Mouse (Mus musculus) gastrocnemius, postnatal 14 days (tissue): ENCODE measurements around the gene Galntl6. TPM values are rescaled to one million over a fixed set of nuclear protein-coding genes. Genes with fewer than 3 reads are reported as not detected.
"Not testable (repeated sequence)": the region's sequence is repeated elsewhere in the genome, so short reads cannot be mapped to it uniquely, and the experiment has no call there.

Experiments
- DNase-seq: peaks from one replicate; pipeline ENCODE4 v3.0.0; 2021; ENCODE audit warnings: mixed read lengths
- intact Hi-C: fragments of 180-260 bp; cut with DNase I; formaldehyde crosslinking; loops from one replicate; pipeline ENCODE4 v1.15.1; 2025; ENCODE audit warnings: low total_unique reads
- total RNA-seq, 2 experiments: library from RNA; stranded (reverse); gene quantifications; 2 replicates each; pipeline ENCODE4 v1.2.3; 2021

Gene Galntl6
- total RNA-seq, 2 experiments from 2014 or later: 0.11 TPM; not detected in 1

DNA sequence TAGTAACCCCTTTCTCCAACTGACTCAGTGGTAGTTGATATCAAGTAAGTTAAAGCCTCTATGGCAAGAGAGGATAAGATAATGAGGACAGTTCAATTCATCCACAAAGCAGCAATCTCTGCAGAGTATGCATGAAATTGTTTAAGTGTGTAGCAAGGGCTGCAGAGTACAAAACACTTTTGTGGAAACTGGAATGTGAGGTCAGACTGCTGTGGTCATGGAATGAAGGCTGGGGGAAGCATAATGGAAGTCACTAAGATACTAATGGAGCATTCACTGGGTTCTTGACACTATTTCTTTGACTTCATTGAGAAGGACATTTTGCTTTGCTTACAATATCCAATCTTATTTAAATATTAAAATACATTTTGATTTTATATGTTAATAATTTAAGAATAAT is 252.4 kb downstream of the Galntl6 start:
- intact Hi-C loops: no loop called here
- DNase-seq: no peak

DNA sequence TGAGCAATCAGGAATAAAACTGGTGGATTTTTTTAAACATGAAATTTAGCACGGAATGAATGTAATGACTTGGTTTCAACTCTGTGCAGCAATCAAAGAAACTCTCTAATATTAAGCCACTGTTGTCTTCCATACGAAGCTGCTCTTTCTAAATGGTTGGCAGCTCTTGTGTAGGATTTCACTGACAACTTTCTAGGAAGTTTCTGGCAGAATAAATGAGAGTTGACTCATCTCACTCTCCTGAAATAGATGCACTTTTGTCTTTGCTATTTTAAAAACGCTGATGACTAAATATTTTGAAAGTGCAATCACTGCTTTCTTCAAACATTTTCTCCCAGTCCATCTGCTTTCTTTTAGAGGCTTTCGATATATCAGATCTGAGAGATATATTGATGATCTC is 256.8 kb downstream of the Galntl6 start:
- intact Hi-C loops: no loop called here
- DNase-seq: no peak

DNA sequence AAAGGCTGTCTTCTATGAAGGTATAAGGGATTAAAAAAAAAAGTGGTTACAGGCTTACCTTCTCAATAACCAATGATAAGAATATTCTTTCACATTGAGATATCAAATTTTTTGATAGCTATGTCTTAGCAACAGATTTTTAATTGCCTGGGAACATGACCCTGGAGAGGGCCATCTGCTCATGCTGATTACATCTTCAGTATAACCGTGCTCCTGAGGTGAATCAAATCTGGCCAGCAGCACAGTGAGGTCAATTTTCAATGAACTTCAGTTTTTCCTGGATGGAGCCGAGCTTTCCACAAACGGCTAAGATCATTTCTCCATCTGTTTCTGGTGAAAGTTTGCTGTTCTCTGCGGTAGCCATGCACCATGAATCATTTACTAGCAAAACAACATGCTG is 306.0 kb downstream of the Galntl6 start:
- no peak for DNase-seq
- intact Hi-C loops: no loop called here

DNA sequence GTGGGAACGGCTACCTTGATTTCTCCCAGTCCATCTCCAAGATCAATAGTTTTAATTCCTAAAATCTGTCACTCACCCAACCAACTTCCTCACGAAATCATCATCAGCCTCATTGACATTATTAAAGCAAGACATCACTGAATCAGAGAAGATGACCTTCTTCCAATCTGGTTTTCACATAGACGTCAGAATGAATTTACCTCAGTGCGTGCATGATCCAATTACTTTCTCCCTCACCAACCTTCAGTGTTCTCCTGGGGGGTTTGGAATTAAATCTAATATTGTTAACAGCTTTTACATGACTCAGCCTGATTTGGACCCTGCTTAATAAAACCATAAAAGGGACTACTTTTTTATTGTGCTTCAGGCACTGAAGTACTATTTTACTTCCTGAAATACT is 307.7 kb downstream of the Galntl6 start:
- intact Hi-C loops: no loop called here
- no peak for DNase-seq

DNA sequence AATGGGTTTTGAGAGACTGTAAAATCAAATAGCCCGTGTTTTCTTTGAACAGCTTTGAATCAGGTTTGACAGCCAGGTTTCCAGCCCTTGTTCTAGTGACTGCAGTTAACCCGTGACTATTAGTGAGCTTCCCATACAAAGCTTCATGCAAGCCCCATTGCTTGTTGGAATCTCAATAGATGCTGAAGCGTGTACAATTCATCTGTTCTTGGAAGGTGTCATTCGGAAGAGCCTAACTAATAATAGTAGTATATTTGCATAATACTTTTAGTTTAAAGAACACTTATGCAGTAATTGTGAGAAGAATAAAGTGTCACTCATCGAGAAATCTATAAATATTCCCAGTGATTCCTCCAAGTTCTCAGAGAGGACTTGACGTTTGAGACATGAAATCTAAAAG is 314.6 kb downstream of the Galntl6 start:
- DNase-seq: no peak
- intact Hi-C loops: no loop called here

DNA sequence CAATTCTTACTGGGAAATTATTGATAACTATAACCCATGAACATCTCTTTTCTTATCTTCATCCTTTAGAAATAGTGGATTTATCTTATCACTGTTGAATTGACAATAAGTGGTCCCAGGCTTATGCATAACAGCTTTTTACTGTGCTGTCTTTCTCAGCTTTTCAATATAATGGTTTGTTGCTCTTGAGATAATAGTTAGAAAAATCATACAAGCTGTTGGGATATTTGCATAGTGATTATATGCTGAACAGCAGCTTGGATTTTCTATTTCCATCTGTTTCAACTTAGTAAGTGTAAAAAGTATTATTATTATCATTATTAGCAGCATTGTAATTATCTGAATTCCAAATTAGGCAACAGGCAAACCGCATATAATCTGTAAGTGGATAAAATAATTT is 337.1 kb downstream of the Galntl6 start:
- intact Hi-C loops: no loop called here
- DNase-seq: no peak

DNA sequence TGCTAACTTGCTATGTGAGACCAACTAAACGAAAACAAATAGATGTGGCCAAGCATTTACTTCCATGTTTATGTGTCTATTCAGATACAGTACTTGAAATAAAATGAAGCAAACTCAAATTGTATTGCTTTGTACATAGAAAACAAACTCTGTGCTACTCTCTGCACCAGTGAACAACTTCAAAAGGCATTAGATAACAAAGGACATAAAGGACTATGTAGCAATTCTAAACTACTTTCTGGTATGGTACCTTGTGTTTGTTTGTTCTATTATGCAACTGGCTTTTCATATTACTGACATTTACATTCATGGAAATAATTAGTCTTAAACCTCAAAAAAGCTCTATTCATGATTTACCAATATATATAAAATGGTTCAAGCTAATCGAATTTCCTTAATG is 344.4 kb downstream of the Galntl6 start:
- no peak for DNase-seq
- intact Hi-C loops: loop anchor here (5.0 kb wide), 1 partner anchor 1899 kb away; no protein-coding TSS in a partner anchor

DNA sequence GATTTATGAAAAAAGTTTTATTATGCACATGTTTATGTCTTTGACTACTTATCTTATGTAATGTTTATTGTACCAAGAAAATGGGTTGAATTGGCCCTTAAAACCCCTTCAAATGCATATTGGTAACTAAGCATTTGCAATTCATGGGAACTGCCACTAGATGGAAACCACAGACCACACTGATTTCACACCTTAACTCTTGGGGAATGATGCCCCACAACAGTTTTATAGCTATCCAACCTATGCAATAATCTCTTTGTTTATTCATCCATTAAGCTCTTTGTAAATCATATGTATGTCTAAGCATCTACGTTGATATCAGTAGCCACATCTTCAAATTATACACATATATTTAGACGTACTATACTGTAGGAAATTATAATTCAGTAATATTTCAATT is 346.3 kb downstream of the Galntl6 start:
- intact Hi-C loops: loop anchor here (5.0 kb wide), 1 partner anchor 1901 kb away; no protein-coding TSS in a partner anchor
- DNase-seq: no peak

DNA sequence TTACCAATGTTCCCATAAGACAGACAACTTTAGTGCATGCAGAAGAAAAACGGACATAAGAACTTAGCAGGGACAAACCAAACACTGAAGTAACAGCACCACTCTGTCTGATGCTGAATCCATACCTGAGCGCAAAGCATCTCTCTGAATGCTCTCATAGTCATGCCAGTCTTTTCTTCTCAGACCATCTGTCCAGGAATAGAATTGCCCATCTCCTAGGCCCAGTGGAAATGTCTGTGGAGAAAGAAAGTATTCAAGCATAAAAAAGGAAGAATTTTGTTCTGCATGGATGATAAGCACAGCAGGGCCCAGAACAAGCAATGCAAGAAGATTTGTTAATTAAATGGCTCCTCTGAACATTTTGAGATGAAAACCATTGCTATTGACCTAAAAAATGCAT is 376.7 kb downstream of the Galntl6 start:
- intact Hi-C loops: no loop called here
- no peak for DNase-seq

DNA sequence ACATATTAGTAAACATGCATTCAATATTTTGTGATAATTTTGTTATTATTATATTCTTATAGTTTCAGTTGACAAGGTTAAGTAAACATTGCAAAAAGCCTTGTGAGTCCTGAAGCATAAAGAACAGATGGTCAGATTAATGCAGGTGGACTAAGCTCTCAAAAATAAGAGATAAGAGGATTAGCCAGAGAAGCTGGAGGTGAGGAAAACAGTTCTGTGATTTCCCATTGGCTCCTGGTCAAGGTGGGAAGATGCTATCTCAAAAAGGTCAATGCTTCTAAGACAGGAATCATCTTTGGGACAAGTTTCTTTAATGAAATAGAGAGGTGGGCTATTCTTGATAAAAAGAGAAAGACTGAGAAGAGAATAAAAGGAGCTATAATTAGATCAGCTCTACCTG is 377.8 kb downstream of the Galntl6 start:
- intact Hi-C loops: no loop called here
- DNase-seq: no peak

DNA sequence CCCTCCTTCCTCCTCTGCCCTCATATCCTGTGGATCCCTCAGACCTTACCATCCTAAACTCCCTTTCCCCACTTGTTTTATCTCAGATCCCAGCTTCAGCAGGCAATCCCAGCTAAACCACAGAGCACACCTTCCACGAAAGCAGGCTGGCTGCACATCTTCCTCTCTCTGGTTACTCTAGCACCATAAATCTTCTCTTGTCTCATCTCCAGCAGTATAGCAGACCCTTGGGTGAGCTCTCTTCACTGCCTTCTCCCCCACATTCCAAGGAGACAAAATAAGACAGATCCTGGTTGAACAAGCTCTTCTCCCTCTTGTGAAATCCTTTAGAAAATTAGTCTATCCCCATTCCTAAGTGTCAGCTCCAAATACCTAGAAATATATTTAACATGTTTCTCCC is 389.0 kb downstream of the Galntl6 start:
- DNase-seq: no peak
- intact Hi-C loops: no loop called here

DNA sequence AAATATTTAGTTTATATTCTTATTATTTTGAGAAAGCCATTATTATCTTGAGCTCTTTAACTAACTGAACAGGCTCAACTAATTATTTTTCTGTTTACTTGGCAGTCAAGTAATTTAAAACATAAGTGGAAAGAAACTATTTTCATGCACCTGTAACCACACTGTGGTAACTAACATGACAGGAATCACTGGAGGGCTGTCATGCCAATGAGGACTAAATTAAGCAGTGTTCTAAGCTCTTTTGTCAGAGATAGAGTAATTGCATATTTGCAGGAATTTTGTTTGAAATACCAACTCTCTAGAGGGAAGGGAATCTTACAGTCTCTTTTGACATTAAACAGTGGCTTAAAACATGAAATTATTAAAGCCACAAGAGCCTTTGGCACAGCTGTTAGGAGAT is 390.5 kb downstream of the Galntl6 start:
- no peak for DNase-seq
- intact Hi-C loops: no loop called here

DNA sequence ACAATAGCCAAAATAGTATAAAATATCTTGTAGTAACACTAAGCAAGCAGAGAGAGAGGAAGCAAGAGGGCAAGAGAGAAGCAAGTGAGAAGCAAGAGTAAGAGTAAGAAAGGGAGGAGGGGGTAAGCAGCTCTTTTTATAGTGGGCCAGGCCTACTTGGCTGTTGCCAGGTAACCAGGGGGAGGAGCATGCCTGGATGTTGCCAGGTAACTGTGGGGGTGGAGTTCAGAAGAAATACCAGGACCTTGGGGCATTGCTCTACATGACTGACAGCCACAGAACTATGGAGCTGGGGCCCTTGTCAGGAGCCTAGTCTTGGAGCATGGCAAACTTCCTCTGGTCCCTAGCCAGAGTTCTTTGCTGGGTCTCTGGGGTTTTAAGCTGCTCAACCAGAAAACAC is 401.9 kb downstream of the Galntl6 start:
- intact Hi-C loops: no loop called here
- DNase-seq: no peak

DNA sequence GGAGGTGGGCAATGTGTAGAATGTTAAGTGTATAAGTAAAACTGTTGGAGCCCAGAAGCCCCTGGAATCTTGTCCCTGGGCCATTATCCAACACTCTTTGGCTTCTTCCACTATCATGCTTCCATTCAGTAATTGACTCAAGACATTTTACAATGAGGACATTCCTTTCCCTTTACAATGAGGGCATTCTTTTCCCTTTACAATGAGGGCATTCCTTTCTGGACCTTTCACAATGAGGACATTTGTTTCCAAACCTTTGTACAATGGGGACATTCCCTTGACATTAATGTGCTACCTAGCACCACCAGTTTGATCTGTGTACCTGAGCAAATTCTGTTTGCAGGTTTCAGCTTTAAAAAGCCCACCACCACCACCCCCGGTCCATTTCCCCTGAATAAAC is 403.4 kb downstream of the Galntl6 start:
- intact Hi-C loops: no loop called here
- no peak for DNase-seq

DNA sequence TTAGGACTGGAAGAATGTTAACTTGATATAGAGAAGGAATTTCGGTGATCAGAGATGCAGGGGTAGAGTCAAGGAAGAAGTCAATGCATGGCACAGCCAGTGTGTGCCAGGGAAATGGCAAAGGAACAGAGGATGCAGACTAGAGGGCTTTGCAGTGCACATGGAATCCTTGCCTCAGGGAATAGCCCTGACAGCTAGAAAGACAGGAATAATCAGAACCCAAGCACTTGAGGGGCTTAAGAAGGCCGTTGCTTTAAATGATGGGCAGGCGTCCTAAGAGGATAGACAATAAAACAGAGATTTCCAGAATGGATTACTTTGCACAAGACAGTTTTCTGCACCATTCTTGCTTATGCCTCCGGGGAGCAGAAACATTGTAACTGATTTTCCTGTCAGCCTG is 425.3 kb downstream of the Galntl6 start:
- intact Hi-C loops: no loop called here
- no peak for DNase-seq

DNA sequence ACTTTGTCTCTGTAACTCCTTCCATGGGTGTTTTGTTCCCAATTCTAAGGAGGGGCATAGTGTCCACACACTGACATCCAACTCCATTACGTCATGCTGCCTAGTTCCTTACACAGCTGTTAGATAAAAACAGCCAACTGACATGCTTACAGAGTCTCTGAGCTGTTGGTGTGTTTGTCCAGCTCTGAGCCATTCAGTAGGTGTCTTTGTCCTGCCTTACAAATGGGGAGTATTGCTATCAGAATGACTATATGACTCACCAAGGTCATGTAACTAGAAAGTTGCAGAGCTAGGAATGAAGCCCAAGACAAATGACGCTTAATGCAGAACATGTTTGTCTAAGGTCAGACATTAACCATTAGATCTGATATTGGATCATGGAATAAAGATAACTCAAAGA is 449.1 kb downstream of the Galntl6 start:
- DNase-seq, intact Hi-C loops: not testable (repeated sequence)

DNA sequence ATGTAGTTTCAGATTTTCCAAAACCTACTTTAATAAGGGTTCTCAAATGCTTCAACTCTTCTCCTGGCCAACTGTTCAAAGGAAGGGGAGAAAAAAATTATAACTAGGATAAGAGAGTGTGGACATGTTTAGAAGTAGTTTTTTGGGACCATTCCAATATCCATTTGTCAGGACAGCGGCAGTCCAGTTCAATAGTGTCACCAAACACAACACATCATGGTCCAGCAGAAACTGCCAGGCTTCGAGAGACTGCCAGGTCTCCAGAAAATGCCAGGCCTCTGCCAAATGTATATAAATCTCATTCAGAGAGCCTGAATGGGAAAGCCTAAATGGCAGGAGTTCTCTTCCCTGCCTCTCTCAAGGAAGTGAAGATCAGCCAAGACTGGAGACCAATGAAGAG is 469.7 kb downstream of the Galntl6 start:
- intact Hi-C loops: no loop called here
- DNase-seq: no peak

DNA sequence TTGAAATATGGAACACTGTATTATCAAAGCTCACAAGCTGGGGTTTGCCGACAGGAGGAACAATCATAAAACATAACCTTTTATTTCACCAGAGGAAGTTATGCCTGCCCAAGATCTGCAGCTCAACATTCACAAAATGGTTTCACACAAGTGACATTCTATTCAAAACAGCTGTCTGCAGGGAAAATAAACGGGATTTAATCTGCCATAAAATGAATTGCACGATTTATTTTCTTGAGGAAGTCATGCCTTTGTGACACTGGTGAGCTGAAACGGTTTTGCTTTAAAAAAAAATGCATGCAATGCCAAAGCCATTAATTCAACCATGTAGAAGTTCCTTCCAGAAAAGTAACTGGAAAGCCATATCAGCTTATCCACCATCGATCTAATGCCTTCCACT is 494.0 kb downstream of the Galntl6 start:
- no peak for DNase-seq
- intact Hi-C loops: no loop called here

DNA sequence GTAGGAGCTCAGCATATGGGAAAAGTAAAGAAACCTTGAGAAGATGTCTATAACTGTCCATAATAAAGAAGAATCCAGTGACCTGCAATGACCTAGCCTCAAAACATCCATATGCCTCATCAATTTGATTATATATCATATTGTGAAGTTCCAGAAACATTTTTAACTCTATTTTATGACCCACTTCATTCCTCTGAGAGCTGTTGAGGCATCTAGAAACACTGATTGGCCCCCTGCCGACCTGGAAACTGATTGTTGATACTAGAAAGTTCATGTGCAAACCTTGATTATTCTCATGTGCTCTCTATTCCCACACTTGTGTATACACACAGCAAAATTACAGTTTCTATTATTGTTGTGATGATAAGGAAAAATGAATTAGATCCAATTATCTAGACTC is 494.9 kb downstream of the Galntl6 start:
- intact Hi-C loops: no loop called here
- peak; percentile 10 for DNase-seq

DNA sequence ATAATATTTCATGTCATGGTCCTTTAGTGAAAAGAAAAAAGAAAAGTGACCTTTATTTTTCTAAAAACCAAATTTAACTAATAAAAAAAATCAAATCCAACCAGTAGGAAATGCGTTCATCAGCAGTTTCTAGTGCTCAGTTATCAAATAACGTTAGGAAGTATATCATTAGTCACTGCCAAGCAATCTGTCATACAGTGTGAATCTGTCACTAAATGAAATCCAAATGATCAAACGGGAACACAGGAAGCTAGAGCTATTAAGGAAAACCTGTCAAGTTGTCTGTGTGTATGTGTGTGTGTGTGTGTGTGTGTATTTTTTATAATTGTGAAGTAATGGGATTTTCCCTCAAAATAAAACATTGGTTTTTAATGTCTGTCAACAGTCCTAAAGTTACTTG is 515.9 kb downstream of the Galntl6 start:
- no peak for DNase-seq
- intact Hi-C loops: no loop called here

DNA sequence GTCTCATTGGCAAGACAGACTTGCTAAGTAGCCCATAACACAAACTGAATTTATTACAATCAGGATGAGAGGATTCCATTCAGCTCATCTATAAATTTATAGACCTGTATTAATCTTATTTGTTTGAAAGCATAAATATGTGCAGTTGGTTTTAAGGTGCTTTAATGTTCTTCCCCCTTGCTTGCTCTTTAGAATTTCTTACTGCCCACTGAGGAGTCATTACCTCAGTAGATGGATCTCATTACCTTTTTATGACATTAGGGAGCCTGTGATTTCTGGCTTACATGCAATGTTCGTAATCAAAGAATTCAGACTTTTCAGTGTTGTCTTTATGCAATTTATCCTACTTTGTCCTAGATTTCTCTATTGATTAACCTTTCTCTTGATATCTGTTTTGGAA is 516.6 kb downstream of the Galntl6 start:
- intact Hi-C loops: no loop called here
- no peak for DNase-seq

DNA sequence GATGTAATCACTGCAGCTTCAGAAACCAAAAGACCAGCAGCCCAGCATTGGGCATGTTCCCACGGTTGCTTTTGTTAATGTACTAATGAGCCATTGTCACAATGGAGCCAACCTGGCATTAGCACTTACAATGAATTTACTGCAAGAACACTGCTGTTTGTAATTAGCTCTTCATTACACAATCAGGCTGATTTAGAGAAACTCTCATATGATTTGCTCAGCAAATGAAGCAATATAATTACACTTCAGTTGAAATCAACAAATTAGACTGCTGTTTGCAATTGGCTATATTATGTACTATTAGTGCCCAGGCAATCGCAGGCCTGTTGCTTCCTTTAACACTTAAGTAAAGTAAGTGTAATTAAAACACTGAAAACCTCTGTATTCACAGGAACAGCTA is 540.1 kb downstream of the Galntl6 start:
- no peak for DNase-seq
- intact Hi-C loops: no loop called here

DNA sequence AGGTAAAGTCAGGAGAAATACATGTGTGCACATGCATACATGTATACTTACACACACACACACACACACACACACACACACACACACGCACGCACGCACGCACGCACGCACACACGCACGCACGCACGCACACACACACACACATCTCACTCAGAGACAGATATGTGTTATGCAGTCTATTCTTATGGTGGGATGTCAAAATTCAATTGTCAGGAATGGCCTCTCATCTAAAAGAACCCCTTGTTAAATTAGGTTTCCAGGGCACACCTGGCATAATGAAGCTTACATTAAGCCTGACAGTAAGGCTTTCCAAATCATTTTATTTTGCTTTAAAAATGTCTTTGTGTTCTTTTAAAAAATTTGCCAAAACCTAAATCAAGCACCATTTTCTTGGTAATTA is 540.5 kb downstream of the Galntl6 start:
- no peak for DNase-seq
- intact Hi-C loops: no loop called here
